Mouse (Mus musculus): Measurements from ENCODE around the gene 1810062G17Rik. TPM values are rescaled to one million over a fixed set of nuclear protein-coding genes. Genes with fewer than 3 reads are reported as not detected.

Gene 1810062G17Rik
- polyA plus RNA-seq (2011; ENCODE audit: insufficient read length, low read depth, missing spikeins), result 0.97 and 1.1 TPM in 2 replicates

- peak within 1 kb of the TSS; percentile 92 for H3K27ac ChIP-seq (ENCODE audit: insufficient read depth, low read length)
- peak within 1 kb of the TSS; percentile 96 for H3K4me3 ChIP-seq (ENCODE audit: insufficient read depth, low read length)
- TF ChIP-seq POLR2A (IDR thresholded peaks at IDR 0.05; ENCODE audit: low read depth, low read length) (peak; percentile 98), CTCF (IDR thresholded peaks at IDR 0.05; ENCODE audit: borderline replicate concordance, insufficient read depth, low read length) (no peak; the same call in 1 of the 2 replicates)
- H3K4me1 ChIP-seq (ENCODE audit: control insufficient read depth, insufficient read depth, low read length), result peaks cover 15% of the 10 kb centered on the region
Measured at GRCm38 (mm10) chr3:36475532-36476087, at the start of gene 1810062G17Rik, which contains the start of gene Anxa5. Gene 1810062G17Rik, plus strand, starts transcription at chr3:36475937. Gene Anxa5, minus strand, starts transcription at chr3:36475894.

- TF ChIP-seq CTCF (IDR thresholded peaks at IDR 0.05; ENCODE audit: borderline replicate concordance, insufficient read depth, low read length) (no peak), POLR2A (IDR thresholded peaks at IDR 0.05; ENCODE audit: low read depth, low read length) (no peak)
- no peaks in the 10 kb centered on the region for H3K4me1 ChIP-seq (ENCODE audit: control insufficient read depth, insufficient read depth, low read length)
- H3K4me3 ChIP-seq (ENCODE audit: insufficient read depth, low read length), result no peak overlapping the region
- H3K27ac ChIP-seq (ENCODE audit: insufficient read depth, low read length), result no peak overlapping the region
Measured at GRCm38 (mm10) chr3:36427386-36427785, 48.4 kb upstream of the 1810062G17Rik start.

GRCm38 (mm10) chr3:36430360-36430759 lies 45.4 kb upstream of the 1810062G17Rik start:
- no peak overlapping the region for H3K27ac ChIP-seq (ENCODE audit: insufficient read depth, low read length)
- H3K4me1 ChIP-seq (ENCODE audit: control insufficient read depth, insufficient read depth, low read length), result no peaks in the 10 kb centered on the region
- TF ChIP-seq CTCF (IDR thresholded peaks at IDR 0.05; ENCODE audit: borderline replicate concordance, insufficient read depth, low read length), result no peak
- TF ChIP-seq POLR2A (IDR thresholded peaks at IDR 0.05; ENCODE audit: low read depth, low read length), result no peak
- H3K4me3 ChIP-seq (ENCODE audit: insufficient read depth, low read length), result no peak overlapping the region

GRCm38 (mm10) chr3:36440280-36440679 lies 35.5 kb upstream of the 1810062G17Rik start:
- Histone ChIP-seq H3K27ac (ENCODE audit: insufficient read depth, low read length) (no peak overlapping the region), H3K4me1 (ENCODE audit: control insufficient read depth, insufficient read depth, low read length) (peaks cover 3% of the 10 kb centered on the region), H3K4me3 (ENCODE audit: insufficient read depth, low read length) (no peak overlapping the region)
- TF ChIP-seq CTCF (IDR thresholded peaks at IDR 0.05; ENCODE audit: borderline replicate concordance, insufficient read depth, low read length), result no peak
- no peak for TF ChIP-seq POLR2A (IDR thresholded peaks at IDR 0.05; ENCODE audit: low read depth, low read length)

- TF ChIP-seq POLR2A (IDR thresholded peaks at IDR 0.05; ENCODE audit: low read depth, low read length) (no peak), CTCF (IDR thresholded peaks at IDR 0.05; ENCODE audit: borderline replicate concordance, insufficient read depth, low read length) (0 out of 2 replicates have a peak, but pooled peaks have one; percentile 2)
- Histone ChIP-seq H3K4me1 (ENCODE audit: control insufficient read depth, insufficient read depth, low read length) (peaks cover 3% of the 10 kb centered on the region), H3K27ac (ENCODE audit: insufficient read depth, low read length) (no peak overlapping the region), H3K4me3 (ENCODE audit: insufficient read depth, low read length) (no peak overlapping the region)
Measured at GRCm38 (mm10) chr3:36442426-36442825, 33.3 kb upstream of the 1810062G17Rik start.

- Histone ChIP-seq H3K4me1 (ENCODE audit: control insufficient read depth, insufficient read depth, low read length) (peaks cover 16% of the 10 kb centered on the region), H3K4me3 (ENCODE audit: insufficient read depth, low read length) (no peak overlapping the region), H3K27ac (ENCODE audit: insufficient read depth, low read length) (no peak overlapping the region)
- no peak for TF ChIP-seq CTCF (IDR thresholded peaks at IDR 0.05; ENCODE audit: borderline replicate concordance, insufficient read depth, low read length)
- TF ChIP-seq POLR2A (IDR thresholded peaks at IDR 0.05; ENCODE audit: low read depth, low read length), result no peak
Measured at GRCm38 (mm10) chr3:36446041-36446440, 29.7 kb upstream of the 1810062G17Rik start.

GRCm38 (mm10) chr3:36446506-36446905 lies 29.2 kb upstream of the 1810062G17Rik start:
- Histone ChIP-seq H3K4me1 (ENCODE audit: control insufficient read depth, insufficient read depth, low read length) (peaks cover 17% of the 10 kb centered on the region), H3K27ac (ENCODE audit: insufficient read depth, low read length) (no peak overlapping the region), H3K4me3 (ENCODE audit: insufficient read depth, low read length) (no peak overlapping the region)
- TF ChIP-seq CTCF (IDR thresholded peaks at IDR 0.05; ENCODE audit: borderline replicate concordance, insufficient read depth, low read length), result no peak
- TF ChIP-seq POLR2A (IDR thresholded peaks at IDR 0.05; ENCODE audit: low read depth, low read length), result no peak

GRCm38 (mm10) chr3:36446918-36447317 lies 28.8 kb upstream of the 1810062G17Rik start:
- TF ChIP-seq CTCF (IDR thresholded peaks at IDR 0.05; ENCODE audit: borderline replicate concordance, insufficient read depth, low read length) (no peak), POLR2A (IDR thresholded peaks at IDR 0.05; ENCODE audit: low read depth, low read length) (no peak)
- Histone ChIP-seq H3K27ac (ENCODE audit: insufficient read depth, low read length) (no peak overlapping the region), H3K4me1 (ENCODE audit: control insufficient read depth, insufficient read depth, low read length) (peaks cover 17% of the 10 kb centered on the region), H3K4me3 (ENCODE audit: insufficient read depth, low read length) (no peak overlapping the region)

GRCm38 (mm10) chr3:36449292-36450165 lies 26.2 kb upstream of the 1810062G17Rik start:
- no peak overlapping the region for H3K4me3 ChIP-seq (ENCODE audit: insufficient read depth, low read length)
- peaks cover 23% of the 10 kb centered on the region for H3K4me1 ChIP-seq (ENCODE audit: control insufficient read depth, insufficient read depth, low read length)
- H3K27ac ChIP-seq (ENCODE audit: insufficient read depth, low read length), result peak overlapping the region; percentile 88
- TF ChIP-seq CTCF (IDR thresholded peaks at IDR 0.05; ENCODE audit: borderline replicate concordance, insufficient read depth, low read length), result no peak
- TF ChIP-seq POLR2A (IDR thresholded peaks at IDR 0.05; ENCODE audit: low read depth, low read length), result no peak; the same call in 1 of the 2 replicates

Data from embryonic fibroblast, embryonic 13.5 days (primary cell).